Mouse (Mus musculus): Measurements from ENCODE around the gene Ppp1r14c.
"Not testable (repeated sequence)": the region's sequence is repeated elsewhere in the genome, so short reads cannot be mapped to it uniquely, and the experiment has no call there.

Ppp1r14c gene

GRCm38 (mm10) chr10:3460841-3461240 is 95.0 kb downstream of the Ppp1r14c start:
- in situ Hi-C loops (cut with MboI; ENCODE audit: low sequenced_read_pairs): no loop called here

- in situ Hi-C loops (cut with MboI; ENCODE audit: low sequenced_read_pairs): no loop called here
Observed at GRCm38 (mm10) chr10:3466135-3466626, 100.3 kb downstream of the Ppp1r14c start.

- in situ Hi-C loops (cut with MboI; ENCODE audit: low sequenced_read_pairs): no loop called here
Observed at GRCm38 (mm10) chr10:3468590-3468989, 102.7 kb downstream of the Ppp1r14c start.

DNA sequence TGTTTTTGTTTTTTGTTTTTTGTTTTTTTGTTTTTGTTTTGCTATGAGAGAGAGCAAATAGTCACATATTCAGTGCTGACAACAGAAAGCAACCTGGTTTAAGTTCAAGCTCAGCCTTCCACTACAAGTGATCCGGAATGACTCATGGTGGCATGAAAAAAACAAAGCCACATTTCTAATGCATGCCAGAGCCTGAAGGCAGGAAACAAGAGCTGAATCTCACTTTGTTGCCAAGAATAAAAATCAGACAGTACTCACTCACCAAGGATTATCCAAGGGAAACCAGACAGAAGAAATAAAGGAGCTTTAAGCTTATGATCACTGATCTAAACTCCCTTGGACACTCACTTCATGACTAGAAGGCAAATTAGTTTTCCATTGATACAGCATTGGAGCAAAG is 110.8 kb downstream of the Ppp1r14c start:
- in situ Hi-C loops (cut with MboI; ENCODE audit: low sequenced_read_pairs): no loop called here

GRCm38 (mm10) chr10:3479772-3480171 is 113.9 kb downstream of the Ppp1r14c start:
- in situ Hi-C loops (cut with MboI; ENCODE audit: low sequenced_read_pairs): no loop called here

DNA sequence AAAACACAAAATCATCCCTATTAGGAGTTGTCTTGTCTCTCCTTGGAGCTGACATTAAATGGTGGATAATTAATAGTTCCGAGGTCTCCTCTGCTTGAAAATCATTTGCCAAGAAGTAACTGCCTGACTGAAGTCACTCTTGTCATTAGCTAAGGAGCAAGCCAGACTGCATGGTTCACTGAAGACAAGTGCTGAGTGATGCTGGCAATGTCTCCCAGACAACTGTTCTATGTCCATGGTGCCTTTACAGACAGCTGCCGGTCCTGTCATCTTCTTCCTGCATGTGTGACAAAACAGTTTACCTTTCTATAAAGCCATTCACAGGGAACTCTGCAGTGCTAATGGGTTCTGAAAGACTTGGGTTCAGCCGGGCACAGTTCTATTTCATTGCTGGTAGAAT is 124.2 kb downstream of the Ppp1r14c start:
- in situ Hi-C loops (cut with MboI; ENCODE audit: low sequenced_read_pairs): no loop called here

GRCm38 (mm10) chr10:3496791-3497190 is 130.9 kb downstream of the Ppp1r14c start:
- in situ Hi-C loops (cut with MboI; ENCODE audit: low sequenced_read_pairs): no loop called here

GRCm38 (mm10) chr10:3500846-3501245 is 135.0 kb downstream of the Ppp1r14c start:
- in situ Hi-C loops (cut with MboI; ENCODE audit: low sequenced_read_pairs): not testable (repeated sequence)

GRCm38 (mm10) chr10:3507484-3508221 is 141.8 kb downstream of the Ppp1r14c start:
- in situ Hi-C loops (cut with MboI; ENCODE audit: low sequenced_read_pairs): no loop called here

GRCm38 (mm10) chr10:3508222-3508588 is 142.3 kb downstream of the Ppp1r14c start:
- in situ Hi-C loops (cut with MboI; ENCODE audit: low sequenced_read_pairs): no loop called here

DNA sequence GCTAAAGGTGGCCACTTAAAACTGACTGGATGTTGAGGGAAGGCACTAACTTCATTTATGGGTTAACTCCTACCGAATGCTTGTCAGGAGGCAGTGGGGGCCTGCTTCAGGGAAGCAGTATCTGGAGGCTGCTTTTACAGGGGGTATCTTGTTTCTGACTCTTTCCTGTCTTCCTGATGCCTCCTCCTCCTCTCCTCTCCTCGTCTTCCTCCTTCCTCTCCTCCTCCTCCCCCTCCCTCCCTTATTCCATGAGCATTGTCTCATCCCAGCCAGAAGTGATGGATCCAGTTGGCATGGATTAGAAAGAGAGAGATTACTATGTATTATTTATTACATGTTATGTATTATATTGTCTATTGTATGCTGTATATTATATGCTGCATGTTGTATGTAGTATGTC is 142.9 kb downstream of the Ppp1r14c start:
- in situ Hi-C loops (cut with MboI; ENCODE audit: low sequenced_read_pairs): no loop called here

DNA sequence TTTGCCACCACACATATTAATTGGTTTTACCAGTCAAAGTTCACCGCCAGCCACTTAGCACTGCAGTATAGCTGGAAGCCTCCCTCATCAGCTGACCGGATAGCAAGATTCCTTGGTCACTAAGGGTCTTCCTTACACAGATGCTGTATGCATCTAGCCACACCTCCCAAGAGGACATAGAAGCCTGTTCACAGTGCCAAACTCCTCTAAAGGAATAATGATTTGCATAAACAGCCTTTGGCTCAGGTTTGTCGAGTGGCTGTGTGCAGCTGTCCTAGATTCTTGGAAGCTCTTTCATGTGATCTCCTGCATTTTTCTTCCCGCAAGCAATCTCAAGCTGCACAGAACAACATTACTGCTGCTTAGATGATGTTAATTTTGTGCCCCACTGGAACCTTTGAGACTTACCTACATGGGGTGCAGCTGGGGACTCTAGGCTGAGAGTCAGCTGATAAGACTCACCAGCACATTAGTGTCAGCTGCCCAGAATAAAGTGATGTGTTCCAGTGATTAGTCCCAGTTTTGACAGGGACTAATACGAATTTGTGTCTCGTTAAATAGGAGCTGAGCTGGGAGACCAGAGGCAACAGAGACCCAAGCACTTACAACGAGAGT is 143.9 kb downstream of the Ppp1r14c start:
- in situ Hi-C loops (cut with MboI; ENCODE audit: low sequenced_read_pairs): no loop called here

- in situ Hi-C loops (cut with MboI; ENCODE audit: low sequenced_read_pairs): no loop called here
Observed at GRCm38 (mm10) chr10:3510486-3510885, 144.6 kb downstream of the Ppp1r14c start.

DNA sequence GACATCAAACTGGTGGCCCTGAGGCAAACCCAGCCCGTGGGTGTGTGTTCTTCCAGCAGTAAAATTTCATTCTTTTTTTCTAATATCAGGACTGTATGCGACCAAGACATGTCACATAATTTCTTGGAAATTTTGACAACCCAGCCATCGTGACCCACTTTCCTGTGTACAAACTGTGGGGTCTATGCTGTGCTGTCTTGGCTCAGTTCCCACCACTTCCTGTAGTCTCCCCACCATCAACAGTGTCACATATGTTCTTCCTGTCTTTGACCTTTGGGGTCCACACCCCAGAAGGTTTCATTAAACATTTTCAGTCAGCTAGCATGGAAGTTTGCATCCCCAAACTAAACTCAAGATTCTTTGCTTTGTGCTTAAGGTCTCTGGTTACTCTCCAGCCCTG is 145.5 kb downstream of the Ppp1r14c start:
- in situ Hi-C loops (cut with MboI; ENCODE audit: low sequenced_read_pairs): no loop called here

DNA sequence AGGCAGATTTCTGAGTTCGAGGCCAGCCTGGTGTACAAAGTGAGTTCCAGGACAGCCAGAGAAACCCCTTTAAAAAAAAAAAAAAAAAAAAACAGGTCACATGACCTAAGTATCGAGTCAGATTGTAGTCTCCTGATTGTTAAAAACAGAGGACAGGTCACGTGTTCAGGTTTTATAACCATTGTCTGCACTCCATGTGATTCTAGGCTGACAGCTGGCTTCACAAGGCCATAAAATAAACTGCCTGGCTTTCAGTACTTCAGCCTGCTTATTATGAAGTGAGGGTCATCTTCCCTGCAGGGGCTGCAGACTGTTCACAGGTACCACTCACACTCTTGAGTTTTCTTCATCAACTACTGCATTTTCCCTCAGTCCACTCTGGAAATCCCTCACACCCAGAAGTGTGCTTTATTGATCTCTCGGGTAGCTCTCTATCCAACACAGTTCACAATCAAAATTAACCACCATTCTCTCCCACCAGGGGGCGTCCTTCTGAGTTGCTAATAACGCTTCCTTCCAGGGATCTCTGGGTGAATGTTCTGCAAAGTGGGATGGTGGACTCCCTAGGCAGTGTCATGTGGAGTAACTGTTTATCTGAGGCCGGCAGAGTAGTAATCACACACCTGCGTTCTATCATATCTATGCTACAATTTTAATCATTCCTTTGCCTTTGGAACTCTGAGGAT is 146.9 kb downstream of the Ppp1r14c start:
- in situ Hi-C loops (cut with MboI; ENCODE audit: low sequenced_read_pairs): no loop called here

DNA sequence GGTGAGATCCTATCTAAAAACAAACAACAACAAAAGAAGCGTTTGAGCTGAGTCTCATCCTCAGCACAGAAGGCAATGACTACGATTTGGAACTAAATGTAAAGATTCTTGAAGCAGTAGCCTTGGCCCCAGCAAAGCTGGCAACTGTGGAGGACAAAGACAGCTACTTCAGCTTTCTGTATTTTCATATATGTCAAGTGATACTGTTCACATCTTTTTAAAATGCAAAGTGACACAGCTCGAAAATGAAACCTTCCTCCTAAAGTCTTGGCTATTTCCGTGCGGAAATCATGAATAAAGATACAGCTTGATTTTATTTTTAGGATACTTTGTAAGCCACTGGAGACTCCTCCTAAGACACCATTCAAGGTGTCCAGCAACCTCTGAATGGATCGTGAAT is 148.1 kb downstream of the Ppp1r14c start:
- in situ Hi-C loops (cut with MboI; ENCODE audit: low sequenced_read_pairs): no loop called here
